Mouse (Mus musculus) heart, adult 2 months (tissue): ENCODE measurements at regions not wholly inside any gene's neighbourhood (a gene's known extent, or its start where the extent isn't known, plus 50 kb on each side); places are given as distances from the start of the nearest gene placed in this dataset.

ENCODE experiments used
- CTCF ChIP-seq: fragments of 200-600 bp; IDR thresholded peaks from 2 replicates; pipeline ENCODE4 v1.8.1; 2022; ENCODE audit warnings: antibody characterized with exemption, mild to moderate bottlenecking, moderate library complexity
- POLR2A ChIP-seq: fragments of 200-500 bp; IDR thresholded peaks from 2 replicates; pipeline ENCODE4 v1.6.1; 2011; ENCODE audit warnings: mild to moderate bottlenecking, low read depth, low read length, control low read depth; ENCODE audit not compliant: insufficient read depth

DNA sequence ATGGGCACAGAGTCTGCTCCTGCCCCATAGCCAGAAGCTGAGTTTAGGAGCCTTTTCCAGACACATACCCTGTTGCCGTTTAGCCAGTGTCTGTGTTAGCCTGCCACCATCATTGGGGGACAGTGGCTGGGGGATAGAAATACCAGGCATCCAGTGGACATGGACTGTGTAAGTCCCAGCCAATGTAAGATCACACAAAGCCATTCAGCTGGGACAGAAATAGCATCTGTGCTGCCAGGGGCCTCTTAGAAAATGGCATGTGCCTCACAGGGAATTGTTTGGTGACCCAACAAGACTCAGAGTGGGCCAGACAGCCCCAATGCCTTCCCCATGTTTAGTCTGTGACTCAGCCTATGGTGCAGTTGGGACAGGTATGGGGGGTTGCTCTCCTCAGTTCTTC is 71.5 kb upstream of the Adgra1 start:
- no peak for TF ChIP-seq POLR2A
- TF ChIP-seq CTCF: no peak
